10 mouse cellular contexts compared by ENCODE assay signal in genomic region chr14:25525729-25526128, GRCm38 (mm10).
DNase-seq lines count a peak whose midpoint lies in the region; ATAC-seq and TF ChIP-seq lines count a peak whose summit lies in the region.
"Had no signal": no experiment of that assay in that cellular context is flagged by ENCODE, and none has a peak within 500 bp of the region (broad histone marks: within the 10 kb centered on the region; RNA-seq: fewer than 3 reads in every experiment).

No protein-coding gene starts in this region.

- no peaks in the 10 kb centered on the region for H3K9me3 ChIP-seq in neural tube, embryonic 11.5 days (ENCODE audit: control insufficient read depth, low read length)
- H3K9me3 ChIP-seq: embryonic facial prominence, embryonic 13.5 days; neural tube, embryonic 12.5 days had no signal

- ATAC-seq in neural tube, embryonic 11.5 days (ENCODE audit: insufficient read depth, low FRiP score, low TSS enrichment) = no peak

- no peak overlapping the region for H3K4me3 ChIP-seq in neural tube, embryonic 11.5 days (ENCODE audit: low read depth, low read length)
- no peak overlapping the region for H3K4me3 ChIP-seq in myocyte
- H3K4me3 ChIP-seq: embryonic facial prominence, embryonic 13.5 days; neural tube, embryonic 12.5 days had no signal

- peaks cover 62% of the 10 kb centered on the region for H3K79me2 ChIP-seq in myocyte (ENCODE audit: control insufficient read depth, insufficient read depth)

- no peak overlapping the region for H3K4me2 ChIP-seq in neural tube, embryonic 11.5 days (ENCODE audit: low read depth)
- H3K4me2 ChIP-seq in myocyte (ENCODE audit: low read depth) = peak overlapping the region; percentile 32
- H3K4me2 ChIP-seq: embryonic facial prominence, embryonic 13.5 days; neural tube, embryonic 12.5 days had no signal

- no peaks in the 10 kb centered on the region for H3K36me3 ChIP-seq in neural tube, embryonic 11.5 days (ENCODE audit: control insufficient read depth, insufficient read depth, low read length)
- no peaks in the 10 kb centered on the region for H3K36me3 ChIP-seq in myocyte (ENCODE audit: control insufficient read depth, insufficient read depth)

- H3ac ChIP-seq in myocyte (ENCODE audit: control insufficient read depth, insufficient read length) = no peak overlapping the region

- H3K27ac ChIP-seq in neural tube, embryonic 11.5 days (ENCODE audit: low read depth, low read length) = 0 out of 2 replicates have a peak overlapping the region, but pooled peaks have one; percentile 17
- H3K27ac ChIP-seq: embryonic facial prominence, embryonic 13.5 days; neural tube, embryonic 12.5 days had no signal

- no peak overlapping the region for H3K9ac ChIP-seq in neural tube, embryonic 11.5 days (ENCODE audit: low read length)
- H3K9ac ChIP-seq: embryonic facial prominence, embryonic 13.5 days; neural tube, embryonic 12.5 days had no signal

- peaks cover 23% of the 10 kb centered on the region for H3K4me1 ChIP-seq in neural tube, embryonic 11.5 days (ENCODE audit: control insufficient read depth, insufficient read depth, low read length)

- peak; percentile 77 to 79 for DNase-seq in adrenal gland, adult (ENCODE audit: inconsistent age in 2 of 2, low spot score in 1 of 2)
- DNase-seq in adrenal gland, postnatal 25 days = no peak
- DNase-seq in neural tube, embryonic 11.5 days (ENCODE audit: low spot score) = no peak
- no peak for DNase-seq in neural tube, embryonic 10.5 days (ENCODE audit: extremely low spot score, low spot score)
- peak; percentile 73 to 87 for DNase-seq in kidney, postnatal 36 days
- no peak for DNase-seq in ovary, adult 18-20 months (ENCODE audit: low spot score)
- no peak for DNase-seq in thymus, postnatal 14 days

- 59% methylated on average over 8 of the region's 8 CpGs for WGBS in neural tube, embryonic 11.5 days

- H3K27me3 ChIP-seq in neural tube, embryonic 11.5 days (ENCODE audit: control insufficient read depth, insufficient read depth, low read length) = no peaks in the 10 kb centered on the region
- no peaks in the 10 kb centered on the region for H3K27me3 ChIP-seq in myocyte (ENCODE audit: control insufficient read depth, insufficient read depth, insufficient read length)
- H3K27me3 ChIP-seq: embryonic facial prominence, embryonic 13.5 days; neural tube, embryonic 12.5 days had no signal

- no peak for TF ChIP-seq POLR2A in myocyte (IDR thresholded peaks at IDR 0.05; ENCODE audit: insufficient read length, low read depth)

TF ChIP-seq in myocyte, 11 proteins besides CTCF, POLR2A, EP300 and RAD21:
- TF ChIP-seq MYOG (IDR thresholded peaks at IDR 0.05; ENCODE audit: control insufficient read depth in 1 of 3, insufficient read depth in 1 of 3, insufficient read length in 2 of 3, low read depth in 2 of 3) = no peak
- no peak for TF ChIP-seq E2F4 (IDR thresholded peaks at IDR 0.05; ENCODE audit: insufficient read depth)
- TF ChIP-seq TCF3 (IDR thresholded peaks at IDR 0.05; ENCODE audit: insufficient read length, low read depth) = no peak
- no peak for TF ChIP-seq TCF12 (IDR thresholded peaks at IDR 0.05; ENCODE audit: insufficient read depth, poor library complexity, severe bottlenecking)
- no peak for TF ChIP-seq CEBPB (IDR thresholded peaks at IDR 0.05; ENCODE audit: insufficient read depth, poor library complexity, severe bottlenecking)
- TF ChIP-seq MAX (IDR thresholded peaks at IDR 0.05; ENCODE audit: low read depth) = no peak
- TF ChIP-seq USF1 (IDR thresholded peaks at IDR 0.05; ENCODE audit: low read depth) = no peak
- no peak for TF ChIP-seq REST (IDR thresholded peaks at IDR 0.05; ENCODE audit: insufficient read depth, insufficient read length)
- no peak for TF ChIP-seq MYOD1 (IDR thresholded peaks at IDR 0.05; ENCODE audit: control insufficient read depth in 1 of 3, insufficient read length in 2 of 3, low read depth in 2 of 3)

Comparison
In these comparisons a context has a peak if more than half of its experiments do, and no peak if none do; other contexts are left out.
1. DNase-seq: peak in adrenal gland, adult (2 of 2) and kidney, postnatal 36 days (2 of 2); none in adrenal gland, postnatal 25 days (single experiment), neural tube, embryonic 11.5 days (single experiment), neural tube, embryonic 10.5 days (single experiment), ovary, adult 18-20 months (single experiment) and thymus, postnatal 14 days (single experiment).